Mouse (Mus musculus): Measurements from ENCODE around the gene Thra. TPM values are rescaled to one million over a fixed set of nuclear protein-coding genes. Genes with fewer than 3 reads are reported as not detected.

The Thra gene
- polyA plus RNA-seq, 1 experiment: 19.8 TPM

DNA sequence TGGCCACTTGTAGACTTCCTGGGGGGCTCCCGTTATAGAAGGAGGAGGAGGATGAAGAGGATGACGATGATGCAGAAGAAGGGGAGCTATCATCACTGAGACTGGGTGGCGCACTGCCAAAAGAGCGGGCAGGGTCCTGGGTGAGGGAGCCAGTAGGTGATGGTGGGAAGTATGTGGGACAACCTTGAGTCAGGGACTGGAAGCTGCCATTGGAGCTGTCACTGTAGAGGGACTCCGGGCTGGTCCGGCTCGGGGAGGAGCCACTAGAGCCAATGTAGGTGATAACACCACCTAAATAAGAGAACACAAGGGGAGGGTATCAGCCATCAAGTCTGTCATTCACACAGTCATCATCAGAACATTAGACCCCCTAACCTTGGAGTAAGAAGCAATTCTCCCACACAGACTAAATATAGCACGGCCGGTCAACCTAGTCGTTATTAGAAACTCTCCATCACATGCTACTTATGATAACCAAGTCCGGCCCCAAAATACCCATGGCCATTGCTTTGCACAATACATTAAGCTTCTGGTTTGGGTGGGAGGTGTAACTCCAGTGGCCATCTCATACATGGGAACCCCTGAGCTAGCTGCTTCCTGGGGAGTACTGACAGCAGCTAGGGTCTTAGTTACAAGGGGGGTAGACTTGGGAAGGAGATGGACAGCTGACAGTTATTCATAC is 31.5 kb downstream of the Thra start:
- 88% methylated on average over 11 of the region's 11 CpGs for WGBS
- Histone ChIP-seq H3K27me3 (ENCODE audit: control insufficient read depth, insufficient read depth, low read length) (no peaks in the 10 kb centered on the region), H3K27ac (ENCODE audit: insufficient read depth, low read length) (no peak overlapping the region), H3K4me1 (ENCODE audit: control insufficient read depth, insufficient read depth, insufficient read length) (peaks cover 46% of the 10 kb centered on the region), H3K4me3 (ENCODE audit: extremely low read depth, insufficient read depth, insufficient read length) (no peak overlapping the region), H3K36me3 (ENCODE audit: control insufficient read depth, insufficient read depth, low read length) (no peaks in the 10 kb centered on the region)
- no peak for DNase-seq (ENCODE audit: low read depth in 1 of 2, low spot score in 2 of 2)
- TF ChIP-seq CTCF (IDR thresholded peaks at IDR 0.05; ENCODE audit: extremely low read depth, insufficient read depth, insufficient read length, insufficient replicate concordance) (no peak), POLR2A (IDR thresholded peaks at IDR 0.05; ENCODE audit: low read depth, low read length) (no peak)

DNA sequence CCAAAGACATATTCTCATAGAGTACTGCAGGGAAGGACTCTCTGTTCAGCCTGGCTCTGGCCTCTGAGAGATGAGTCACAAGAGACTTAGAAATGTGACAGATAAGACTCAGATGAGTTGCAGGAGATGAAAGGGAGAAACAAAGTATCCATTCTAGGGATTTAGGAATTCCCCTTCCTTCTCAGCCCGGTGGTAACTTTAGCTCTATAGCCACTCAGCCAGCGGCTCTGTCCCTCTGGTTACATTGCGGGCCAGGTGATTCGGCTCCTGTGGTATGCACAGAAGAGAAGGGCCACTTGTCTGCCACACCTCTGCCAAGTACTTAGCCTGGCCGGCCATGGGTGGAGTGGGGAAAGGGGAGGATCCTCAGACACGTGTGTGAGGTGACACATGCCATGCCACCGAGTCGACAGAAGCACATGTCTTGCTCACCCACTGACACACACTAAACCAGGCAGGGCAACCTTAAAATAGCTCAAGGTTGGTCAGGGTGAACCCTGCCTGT is 32.3 kb downstream of the Thra start:
- no peak overlapping the region for H3K4me3 ChIP-seq (ENCODE audit: extremely low read depth, insufficient read depth, insufficient read length)
- WGBS: 39% methylated on average over 8 of the region's 8 CpGs
- no peak overlapping the region for H3K27ac ChIP-seq (ENCODE audit: insufficient read depth, low read length)
- H3K36me3 ChIP-seq (ENCODE audit: control insufficient read depth, insufficient read depth, low read length): no peaks in the 10 kb centered on the region
- peaks cover 41% of the 10 kb centered on the region for H3K4me1 ChIP-seq (ENCODE audit: control insufficient read depth, insufficient read depth, insufficient read length)
- no peaks in the 10 kb centered on the region for H3K27me3 ChIP-seq (ENCODE audit: control insufficient read depth, insufficient read depth, low read length)
- TF ChIP-seq POLR2A (IDR thresholded peaks at IDR 0.05; ENCODE audit: low read depth, low read length): no peak
- TF ChIP-seq CTCF (IDR thresholded peaks at IDR 0.05; ENCODE audit: extremely low read depth, insufficient read depth, insufficient read length, insufficient replicate concordance): no peak
- DNase-seq (ENCODE audit: low read depth in 1 of 2, low spot score in 2 of 2): no peak

DNA sequence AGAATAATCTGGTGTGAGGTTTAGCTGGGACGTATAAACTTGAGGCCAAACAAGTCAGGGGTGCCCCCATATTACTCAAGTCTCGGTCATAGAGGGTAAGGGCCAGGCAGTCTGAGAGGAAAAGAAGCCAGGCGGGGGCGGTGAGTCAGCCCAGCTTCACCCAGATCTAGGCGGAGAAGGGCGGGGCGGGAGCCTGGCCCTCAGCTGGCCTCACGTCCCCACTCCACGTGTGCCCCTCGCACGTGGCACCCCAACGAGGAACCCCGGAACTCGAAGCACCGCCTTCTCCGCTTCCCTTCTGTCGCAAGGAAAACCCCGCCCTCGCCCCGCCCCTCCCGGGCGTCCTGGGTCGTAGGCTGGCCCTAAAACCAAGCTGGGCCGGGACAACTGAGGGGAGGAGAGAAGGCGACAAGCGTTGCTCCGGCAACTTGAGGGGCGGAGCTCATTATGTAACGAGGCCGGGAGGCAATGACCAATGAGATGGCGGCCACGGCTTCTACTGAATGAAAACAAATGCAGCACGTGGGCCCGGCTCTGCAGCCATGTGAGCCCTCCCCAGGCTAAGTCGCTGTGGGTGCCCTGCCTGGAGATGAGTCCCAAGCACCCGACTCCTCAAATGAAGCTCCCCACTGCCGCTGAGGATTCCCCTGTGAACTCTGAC is 33.3 kb downstream of the Thra start:
- Histone ChIP-seq H3K27me3 (ENCODE audit: control insufficient read depth, insufficient read depth, low read length) (no peaks in the 10 kb centered on the region), H3K4me3 (ENCODE audit: extremely low read depth, insufficient read depth, insufficient read length) (peak overlapping the region; percentile 46), H3K27ac (ENCODE audit: insufficient read depth, low read length) (peak overlapping the region; percentile 60), H3K36me3 (ENCODE audit: control insufficient read depth, insufficient read depth, low read length) (no peaks in the 10 kb centered on the region), H3K4me1 (ENCODE audit: control insufficient read depth, insufficient read depth, insufficient read length) (peaks cover 35% of the 10 kb centered on the region)
- no peak for TF ChIP-seq CTCF (IDR thresholded peaks at IDR 0.05; ENCODE audit: extremely low read depth, insufficient read depth, insufficient read length, insufficient replicate concordance)
- no peak for TF ChIP-seq POLR2A (IDR thresholded peaks at IDR 0.05; ENCODE audit: low read depth, low read length)
- peak; percentile 90 to 97 for DNase-seq (ENCODE audit: low read depth in 1 of 2, low spot score in 2 of 2)
- under 1% methylated on average over 37 of the region's 37 CpGs for WGBS

DNA sequence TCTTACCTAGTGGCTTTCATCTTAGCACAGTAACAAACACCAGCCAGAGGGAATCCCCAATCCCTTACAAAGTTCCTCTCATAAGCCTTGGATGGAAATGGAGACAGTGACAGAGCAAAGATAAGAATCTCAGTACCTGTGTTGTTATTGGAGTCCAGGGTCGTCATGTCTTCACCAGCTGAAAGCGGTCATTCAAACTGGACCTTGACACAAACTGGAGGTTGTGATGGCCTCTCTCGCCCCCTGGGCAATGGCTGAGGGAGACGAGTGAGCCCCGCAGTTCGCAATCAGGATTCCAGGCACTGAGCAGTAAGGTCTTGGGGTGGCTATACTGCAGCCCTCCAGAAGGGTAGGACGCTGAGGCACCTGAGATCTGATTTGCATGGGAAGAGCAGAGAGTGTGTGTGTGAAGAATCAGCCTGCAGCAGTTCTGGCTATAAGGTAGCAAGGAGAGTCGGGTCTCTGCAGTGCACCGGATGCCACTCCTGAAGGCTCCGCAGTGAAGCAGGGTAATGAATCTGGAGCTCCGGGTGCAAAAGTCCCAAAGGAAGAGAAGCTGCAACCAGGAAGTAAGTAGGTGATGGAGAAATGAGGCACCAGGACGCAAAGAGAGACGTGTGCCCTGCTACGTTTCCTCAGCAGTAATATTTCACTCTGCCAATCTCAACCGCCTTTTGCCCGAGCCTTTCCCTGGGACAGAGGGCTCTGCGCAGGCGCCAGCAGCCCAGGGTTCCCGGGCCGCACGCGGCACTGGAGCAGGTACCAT is 34.3 kb downstream of the Thra start, which contains the start of gene Nr1d1:
Gene Nr1d1, minus strand, starts transcription at position 752 of the 766 bp plus-strand sequence.
- TF ChIP-seq POLR2A (IDR thresholded peaks at IDR 0.05; ENCODE audit: low read depth, low read length) (no peak; the same call in 1 of the 2 replicates), CTCF (IDR thresholded peaks at IDR 0.05; ENCODE audit: extremely low read depth, insufficient read depth, insufficient read length, insufficient replicate concordance) (no peak)
- 2% methylated on average over 22 of the region's 22 CpGs for WGBS
- H3K4me3 ChIP-seq (ENCODE audit: extremely low read depth, insufficient read depth, insufficient read length): peak within 1 kb of the TSS; percentile 46
- H3K27ac ChIP-seq (ENCODE audit: insufficient read depth, low read length): peak within 1 kb of the TSS; percentile 60
- H3K4me1 ChIP-seq (ENCODE audit: control insufficient read depth, insufficient read depth, insufficient read length): peaks cover 33% of the 10 kb centered on the region
- no peak for DNase-seq (ENCODE audit: low read depth in 1 of 2, low spot score in 2 of 2)
- no peaks in the 10 kb centered on the region for H3K36me3 ChIP-seq (ENCODE audit: control insufficient read depth, insufficient read depth, low read length)
- H3K27me3 ChIP-seq (ENCODE audit: control insufficient read depth, insufficient read depth, low read length): no peaks in the 10 kb centered on the region

DNA sequence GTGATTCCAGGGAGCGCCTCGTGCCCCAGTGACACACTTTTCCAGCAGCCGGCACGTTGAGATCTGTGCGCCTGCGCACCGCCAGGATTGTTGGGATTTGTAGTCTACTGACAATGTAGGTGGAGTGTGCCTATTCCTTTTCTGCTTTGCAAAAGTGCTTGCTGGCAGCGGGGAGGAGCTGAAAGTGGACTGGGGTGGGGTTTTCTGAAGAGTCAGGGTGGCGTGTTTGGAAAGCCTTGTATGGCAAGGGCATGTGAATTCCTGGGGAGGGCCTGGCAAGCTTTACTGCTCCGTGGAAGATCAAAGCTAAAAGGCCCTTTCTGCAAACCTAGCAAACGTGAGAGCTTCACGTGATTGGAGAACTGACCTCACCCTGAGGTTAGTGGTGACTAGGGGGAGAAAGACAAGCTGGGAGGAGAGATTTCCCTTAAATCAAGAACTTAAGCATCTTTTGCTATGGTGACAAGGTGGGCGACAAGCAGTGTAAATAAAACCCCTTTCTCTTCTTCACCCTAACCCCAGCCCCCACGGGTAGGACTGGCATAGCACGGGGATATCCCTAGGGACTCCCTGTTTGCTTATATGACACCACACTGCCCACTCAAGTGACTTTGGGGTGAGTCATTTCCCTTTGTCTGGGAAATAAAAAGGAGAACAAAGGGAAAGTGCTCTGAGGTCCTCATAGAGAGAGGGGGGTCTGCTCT is 35.1 kb downstream of the Thra start:
- WGBS: under 1% methylated on average over 15 of the region's 15 CpGs
- Histone ChIP-seq H3K4me1 (ENCODE audit: control insufficient read depth, insufficient read depth, insufficient read length) (peaks cover 25% of the 10 kb centered on the region), H3K27me3 (ENCODE audit: control insufficient read depth, insufficient read depth, low read length) (no peaks in the 10 kb centered on the region), H3K4me3 (ENCODE audit: extremely low read depth, insufficient read depth, insufficient read length) (peak overlapping the region; percentile 46), H3K27ac (ENCODE audit: insufficient read depth, low read length) (peak overlapping the region; percentile 6), H3K36me3 (ENCODE audit: control insufficient read depth, insufficient read depth, low read length) (no peaks in the 10 kb centered on the region)
- TF ChIP-seq CTCF (IDR thresholded peaks at IDR 0.05; ENCODE audit: extremely low read depth, insufficient read depth, insufficient read length, insufficient replicate concordance) (no peak), POLR2A (IDR thresholded peaks at IDR 0.05; ENCODE audit: low read depth, low read length) (no peak)
- peak in 1 of 2 experiments; percentile 81 for DNase-seq (ENCODE audit: low read depth in 1 of 2, low spot score in 2 of 2)

DNA sequence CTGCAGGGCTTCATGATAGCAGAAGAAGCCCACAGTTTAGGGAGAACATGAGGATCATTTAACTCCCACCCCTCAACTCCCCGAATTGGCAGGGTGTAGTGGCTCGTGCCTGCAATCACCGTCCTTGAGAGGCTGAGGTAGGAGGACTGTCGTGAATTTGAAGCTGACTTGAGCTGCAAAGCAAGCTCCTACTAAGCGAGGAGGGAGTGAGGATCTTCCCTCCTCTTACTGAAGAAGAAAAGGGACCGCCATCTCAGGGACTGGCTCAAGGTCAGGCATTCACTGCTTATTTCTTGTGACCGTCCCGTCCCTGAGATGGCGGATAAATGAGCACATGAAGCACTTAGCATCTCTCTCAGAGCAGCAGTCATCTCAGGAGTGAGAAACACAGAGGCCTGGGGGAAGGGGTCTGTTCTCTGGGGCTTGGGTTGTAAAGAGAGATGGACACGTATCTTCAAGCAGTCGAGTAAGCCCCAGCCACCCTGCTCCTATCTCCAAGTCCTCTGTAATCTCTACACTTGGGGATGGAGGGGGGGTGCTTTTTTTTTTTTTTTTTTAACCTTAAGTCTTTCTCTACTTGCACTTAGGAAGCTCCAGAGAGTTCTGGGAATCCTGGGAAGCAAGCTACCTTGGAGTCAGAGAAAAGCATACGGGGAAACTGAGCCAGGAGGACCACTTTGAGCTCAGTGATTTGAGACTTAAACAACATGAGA is 35.8 kb downstream of the Thra start:
- no peak overlapping the region for H3K4me3 ChIP-seq (ENCODE audit: extremely low read depth, insufficient read depth, insufficient read length)
- TF ChIP-seq CTCF (IDR thresholded peaks at IDR 0.05; ENCODE audit: extremely low read depth, insufficient read depth, insufficient read length, insufficient replicate concordance): no peak
- WGBS: 52% methylated on average over 12 of the region's 12 CpGs
- no peaks in the 10 kb centered on the region for H3K36me3 ChIP-seq (ENCODE audit: control insufficient read depth, insufficient read depth, low read length)
- DNase-seq (ENCODE audit: low read depth in 1 of 2, low spot score in 2 of 2): no peak
- peaks cover 23% of the 10 kb centered on the region for H3K4me1 ChIP-seq (ENCODE audit: control insufficient read depth, insufficient read depth, insufficient read length)
- H3K27me3 ChIP-seq (ENCODE audit: control insufficient read depth, insufficient read depth, low read length): no peaks in the 10 kb centered on the region
- H3K27ac ChIP-seq (ENCODE audit: insufficient read depth, low read length): peak overlapping the region; percentile 6

All from spleen, adult 2 months (tissue).